Mouse (Mus musculus): Measurements from ENCODE around the gene Glipr1l2. TPM values are rescaled to one million over a fixed set of nuclear protein-coding genes. Genes with fewer than 3 reads are reported as not detected.

Glipr1l2 gene
- polyA plus RNA-seq, 1 experiment from 2014 or later: not detected

Other genes starting within 250 kb of the Glipr1l2 start
- 71.0 and 71.2 TPM in 2 replicates for gene Krr1, start 110.7 kb upstream of the Glipr1l2 start, polyA plus RNA-seq (2014; fragmentation: Nextera tagmentation; extraction: Ambion mirVana)
- 0.86 and 1.7 TPM in 2 replicates for gene Glipr1, start 80.7 kb upstream of the Glipr1l2 start, polyA plus RNA-seq (2014; fragmentation: Nextera tagmentation; extraction: Ambion mirVana)
- not detected in 2 replicates for gene Glipr1l1, start 23.2 kb upstream of the Glipr1l2 start, polyA plus RNA-seq (2014; fragmentation: Nextera tagmentation; extraction: Ambion mirVana)
- gene Glipr1l3, start 77.0 kb downstream of the Glipr1l2 start, polyA plus RNA-seq (2014; fragmentation: Nextera tagmentation; extraction: Ambion mirVana): not detected in 2 replicates
- 0.67 and 0.88 TPM in 2 replicates for gene Caps2, start 80.3 kb downstream of the Glipr1l2 start, polyA plus RNA-seq (2014; fragmentation: Nextera tagmentation; extraction: Ambion mirVana)
- 0.21 and 1.4 TPM in 2 replicates for gene Kcnc2, start 187.8 kb downstream of the Glipr1l2 start, polyA plus RNA-seq (2014; fragmentation: Nextera tagmentation; extraction: Ambion mirVana)

All from embryonic facial prominence, embryonic 11.5 days (tissue).